Mouse (Mus musculus) liver, embryonic 14.5 days (tissue): ENCODE measurements around the gene Fut2. TPM values are rescaled to one million over a fixed set of nuclear protein-coding genes. Genes with fewer than 3 reads are reported as not detected.
A peak's percentile ranks its signal among the peaks of the same experiment; 100 is the strongest.

Experiments used
- ATAC-seq: fragments of 200-750 bp; cut with Nextera tagmentation; 2 replicates; pipeline ENCODE4 v1.8.0; 2017; ENCODE audit warnings: moderate number of reproducible peaks, mild to moderate bottlenecking, moderate library complexity; ENCODE audit not compliant: insufficient read depth
- DNase-seq, 3 experiments: peaks; one replicate each; pipeline ENCODE4 v3.0.0-alpha.2; 2012 to 2013; ENCODE audit warnings: low read depth in 3 of 3, low spot score in 3 of 3
- H3K27ac ChIP-seq: fragments of 300-500 bp; sonication (generic); 2 replicates; pipeline ENCODE4 v1.5.1; 2014; ENCODE audit warnings: moderate library complexity, mild to moderate bottlenecking, control low read depth, inconsistent platforms
- H3K27me3 ChIP-seq: fragments of 300-500 bp; sonication (generic); 2 replicates; pipeline ENCODE4 v1.6.1; 2014; ENCODE audit warnings: mild to moderate bottlenecking, low read length, moderate library complexity; ENCODE audit not compliant: control insufficient read depth, insufficient read depth
- H3K36me3 ChIP-seq: fragments of 300-500 bp; sonication (generic); replicated peaks from 2 replicates; pipeline ENCODE4 v1.6.1; 2014; ENCODE audit warnings: low read depth; ENCODE audit not compliant: control insufficient read depth, insufficient read depth
- H3K4me1 ChIP-seq, 2 experiments: fragments of 200-500 bp in 1 of 2; fragments of 300-500 bp in 1 of 2; sonication (generic) in 1 of 2; replicated peaks; 2 replicates each; pipeline ENCODE4 v1.6.1; 2012 to 2014; ENCODE audit warnings: antibody characterized with exemption in 1 of 2, inconsistent platforms in 1 of 2, low read length in 1 of 2; ENCODE audit not compliant: control insufficient read depth in 2 of 2, insufficient read depth in 2 of 2
- H3K4me2 ChIP-seq: fragments of 300-500 bp; sonication (generic); 2 replicates; pipeline ENCODE4 v1.6.1; 2014; ENCODE audit warnings: low read depth, mild to moderate bottlenecking, control low read depth, moderate library complexity
- H3K4me3 ChIP-seq, 2 experiments: fragments of 200-500 bp in 1 of 2; fragments of 300-500 bp in 1 of 2; sonication (generic) in 1 of 2; 2 replicates each; pipeline ENCODE4 v1.5.1; 2012 to 2014; ENCODE audit warnings: low read depth in 2 of 2, low read length in 2 of 2, mild to moderate bottlenecking in 2 of 2, control low read depth in 1 of 2, inconsistent platforms in 1 of 2, moderate library complexity in 1 of 2; ENCODE audit not compliant: insufficient read depth in 1 of 2
- H3K9ac ChIP-seq: fragments of 300-500 bp; sonication (generic); replicated peaks from 2 replicates; pipeline ENCODE4 v1.6.1; 2014; ENCODE audit warnings: mild to moderate bottlenecking, control low read depth, moderate library complexity
- H3K9me3 ChIP-seq: fragments of 300-500 bp; sonication (generic); 2 replicates; pipeline ENCODE4 v1.6.1; 2016; ENCODE audit warnings: low read length, mixed read lengths; ENCODE audit not compliant: control insufficient read depth
- CTCF ChIP-seq: IDR thresholded peaks from 2 replicates; pipeline ENCODE4 v1.5.1; 2016; ENCODE audit warnings: antibody characterized with exemption, low read depth, control low read depth
- EP300 ChIP-seq: IDR thresholded peaks from 2 replicates; pipeline ENCODE4 v1.6.1; 2016; ENCODE audit warnings: antibody characterized with exemption, low read depth
- WGBS: fragments of 180-500 bp; shearing (Covaris S2); extraction: QIAGEN DNeasy Blood & Tissue Kit; methylation state at CpG from one replicate; pipeline ENCODE4 v1.1.7; 2014; ENCODE audit not compliant: insufficient replicate concordance; 5-methylcytosine and 5-hydroxymethylcytosine counted together
- polyA plus RNA-seq, 2 experiments: library from polyadenylated mRNA; depleted of rRNA in 1 of 2; stranded (reverse) in 1 of 2; unstranded in 1 of 2; fragments of >200 nt; fragmentation: Nextera tagmentation in 1 of 2; extraction: Ambion mirVana in 1 of 2; gene quantifications; 2 replicates each; pipeline versions ENCODE4 v1.2.1 to v1.2.3; 2012 to 2014

Fut2 gene
- polyA plus RNA-seq, 2 experiments: not detected

GRCm38 (mm10) chr7:45702809-45703520 lies 36.8 kb upstream of the Fut2 start:
- no peak overlapping the region for H3K4me3 ChIP-seq
- H3K27ac ChIP-seq: no peak overlapping the region
- H3K4me2 ChIP-seq: no peak overlapping the region
- 76% methylated on average over 17 of the region's 17 CpGs for WGBS
- H3K4me1 ChIP-seq: peaks cover 26 to 28% of the 10 kb centered on the region in 2 experiments
- no peaks in the 10 kb centered on the region for H3K36me3 ChIP-seq
- H3K9me3 ChIP-seq: no peaks in the 10 kb centered on the region
- ATAC-seq (no peak), DNase-seq (no peak)
- H3K27me3 ChIP-seq: peaks cover 31% of the 10 kb centered on the region
- TF ChIP-seq EP300 (no peak), CTCF (no peak)
- H3K9ac ChIP-seq: no peak overlapping the region

- ATAC-seq (no peak), DNase-seq (no peak)
- H3K9ac ChIP-seq: no peak overlapping the region
- no peak for TF ChIP-seq EP300
- TF ChIP-seq CTCF: no peak
- WGBS: 76% methylated on average over 11 of the region's 11 CpGs
- no peak overlapping the region for H3K27ac ChIP-seq
- no peaks in the 10 kb centered on the region for H3K9me3 ChIP-seq
- H3K4me1 ChIP-seq: peaks cover 21 to 23% of the 10 kb centered on the region in 2 experiments
- no peaks in the 10 kb centered on the region for H3K36me3 ChIP-seq
- H3K27me3 ChIP-seq: peaks cover 31% of the 10 kb centered on the region
- H3K4me2 ChIP-seq: no peak overlapping the region
- no peak overlapping the region for H3K4me3 ChIP-seq
Measured at GRCm38 (mm10) chr7:45702316-45702715, 36.1 kb upstream of the Fut2 start.

GRCm38 (mm10) chr7:45701607-45702006 lies 35.4 kb upstream of the Fut2 start:
- H3K27ac ChIP-seq: no peak overlapping the region
- no peak overlapping the region for H3K4me2 ChIP-seq
- no peak overlapping the region for H3K4me3 ChIP-seq
- no peak overlapping the region for H3K9ac ChIP-seq
- H3K27me3 ChIP-seq: peaks cover 31% of the 10 kb centered on the region
- no peak for ATAC-seq
- WGBS: 72% methylated on average over 11 of the region's 11 CpGs
- no peaks in the 10 kb centered on the region for H3K9me3 ChIP-seq
- H3K36me3 ChIP-seq: no peaks in the 10 kb centered on the region
- no peak for TF ChIP-seq EP300
- no peak for TF ChIP-seq CTCF
- peaks cover 17 to 19% of the 10 kb centered on the region in 2 experiments for H3K4me1 ChIP-seq
- no peak for DNase-seq

GRCm38 (mm10) chr7:45701072-45701471 lies 34.9 kb upstream of the Fut2 start:
- Histone ChIP-seq H3K36me3 (no peaks in the 10 kb centered on the region), H3K27ac (no peak overlapping the region), H3K4me1 (peaks cover 15 to 16% of the 10 kb centered on the region in 2 experiments), H3K9ac (no peak overlapping the region), H3K4me3 (no peak overlapping the region), H3K9me3 (no peaks in the 10 kb centered on the region), H3K27me3 (peaks cover 31% of the 10 kb centered on the region), H3K4me2 (no peak overlapping the region)
- TF ChIP-seq CTCF: no peak
- no peak for TF ChIP-seq EP300
- WGBS: 32% methylated on average over 11 of the region's 11 CpGs
- DNase-seq (no peak), ATAC-seq (no peak)

- H3K4me3 ChIP-seq: no peak overlapping the region
- TF ChIP-seq CTCF (no peak), EP300 (no peak)
- ATAC-seq (no peak), DNase-seq (no peak)
- peaks cover 9 to 10% of the 10 kb centered on the region in 2 experiments for H3K4me1 ChIP-seq
- peak overlapping the region; percentile 36 for H3K4me2 ChIP-seq
- 1% methylated on average over 20 of the region's 20 CpGs for WGBS
- H3K9me3 ChIP-seq: no peaks in the 10 kb centered on the region
- H3K36me3 ChIP-seq: no peaks in the 10 kb centered on the region
- H3K27me3 ChIP-seq: peaks cover 31% of the 10 kb centered on the region
- H3K27ac ChIP-seq: no peak overlapping the region
- no peak overlapping the region for H3K9ac ChIP-seq
Measured at GRCm38 (mm10) chr7:45700301-45701015, 34.3 kb upstream of the Fut2 start.
